Mouse (Mus musculus): ENCODE measurements around the gene Suox.

GRCm38 (mm10) chr10:128631571-128631970 is 42.3 kb downstream of the Suox start:
- TF ChIP-seq CTCF (IDR thresholded peaks at IDR 0.05; ENCODE audit: low read depth, low read length) (no peak), POLR2A (IDR thresholded peaks at IDR 0.05; ENCODE audit: borderline replicate concordance, low read depth, low read length) (no peak)

Data from bone marrow macrophage, adult 2 months (primary cell).